Mouse (Mus musculus) E14TG2a.4 (cell line): Measurements from ENCODE around the gene Zfp971.
A peak's percentile ranks its signal among the peaks of the same experiment; 100 is the strongest.
"Not testable (repeated sequence)": the region's sequence is repeated elsewhere in the genome, so short reads cannot be mapped to it uniquely, and the experiment has no call there.

ENCODE experiments used
- H3K27me3 ChIP-seq: 2 replicates; pipeline ENCODE4 v1.6.1; 2014; ENCODE audit warnings: low read length, control low read depth; ENCODE audit not compliant: insufficient read depth
- H3K36me3 ChIP-seq: 2 replicates; pipeline ENCODE4 v1.6.1; 2014; ENCODE audit warnings: low read length, control low read depth; ENCODE audit not compliant: insufficient read depth
- H3K4me1 ChIP-seq: replicated peaks from 2 replicates; pipeline ENCODE4 v1.6.1; 2014; ENCODE audit warnings: low read depth, low read length, control low read depth
- H3K4me3 ChIP-seq: replicated peaks from 2 replicates; pipeline ENCODE4 v1.5.1; 2014; ENCODE audit warnings: mild to moderate bottlenecking, low read length
- H3K9me3 ChIP-seq: 2 replicates; pipeline ENCODE4 v1.6.1; 2014; ENCODE audit warnings: low read length, control low read depth
- CTCF ChIP-seq: conservative IDR thresholded peaks from 2 replicates; pipeline ENCODE4 v1.5.1; 2014; ENCODE audit warnings: low read length
- NANOG ChIP-seq: IDR thresholded peaks from 2 replicates; pipeline ENCODE4 v1.6.1; 2014; ENCODE audit warnings: borderline replicate concordance, low read length, mixed read lengths
- POU5F1 ChIP-seq: IDR thresholded peaks from 2 replicates; pipeline ENCODE4 v1.6.1; 2014; ENCODE audit warnings: low read length, borderline replicate concordance

Zfp971 gene

GRCm38 (mm10) chr2:178023011-178023611 is at the start of gene Zfp971:
Gene Zfp971 (plus strand): TSS chr2:178023284.
- H3K4me3 ChIP-seq = peak within 1 kb of the TSS; percentile 86
- H3K4me1 ChIP-seq, H3K27me3 ChIP-seq, H3K9me3 ChIP-seq, H3K36me3 ChIP-seq: not testable (repeated sequence)

- H3K36me3 ChIP-seq = not testable (repeated sequence)
Observed at GRCm38 (mm10) chr2:177974814-177975213, 48.3 kb upstream of the Zfp971 start.

GRCm38 (mm10) chr2:178019486-178019885 is 3.6 kb upstream of the Zfp971 start:
- not testable (repeated sequence) for H3K9me3 ChIP-seq, H3K36me3 ChIP-seq, H3K4me3 ChIP-seq, H3K27me3 ChIP-seq, H3K4me1 ChIP-seq

More at GRCm38 (mm10) chr2:177974814-177975213, 48.3 kb upstream of the Zfp971 start:
- H3K27me3 ChIP-seq, H3K4me3 ChIP-seq, H3K4me1 ChIP-seq: not testable (repeated sequence)
- H3K9me3 ChIP-seq = peaks cover 11% of the 10 kb centered on the region

GRCm38 (mm10) chr2:178020773-178021172 is 2.3 kb upstream of the Zfp971 start:
- H3K36me3 ChIP-seq, H3K4me3 ChIP-seq, H3K9me3 ChIP-seq, H3K4me1 ChIP-seq, H3K27me3 ChIP-seq: not testable (repeated sequence)

- H3K36me3 ChIP-seq, H3K27me3 ChIP-seq, H3K9me3 ChIP-seq, H3K4me1 ChIP-seq: not testable (repeated sequence)
- H3K4me3 ChIP-seq = peak overlapping the region; percentile 86
Observed at GRCm38 (mm10) chr2:178023861-178024260, 777 bp downstream of the Zfp971 start.

GRCm38 (mm10) chr2:178027601-178028000 is 4.5 kb downstream of the Zfp971 start:
- not testable (repeated sequence) for H3K27me3 ChIP-seq, H3K4me3 ChIP-seq, H3K36me3 ChIP-seq, H3K9me3 ChIP-seq
- peaks cover 17% of the 10 kb centered on the region for H3K4me1 ChIP-seq

GRCm38 (mm10) chr2:178058195-178058594 is 35.1 kb downstream of the Zfp971 start:
- peaks cover 21% of the 10 kb centered on the region for H3K9me3 ChIP-seq
- H3K4me1 ChIP-seq = no peaks in the 10 kb centered on the region
- H3K36me3 ChIP-seq = peaks cover 9% of the 10 kb centered on the region
- H3K27me3 ChIP-seq = no peaks in the 10 kb centered on the region
- TF ChIP-seq CTCF = peak; percentile 80
- no peak for TF ChIP-seq POU5F1
- TF ChIP-seq NANOG = no peak
- H3K4me3 ChIP-seq = no peak overlapping the region

GRCm38 (mm10) chr2:178078166-178078717 is 55.2 kb downstream of the Zfp971 start, which contains the start of gene Zfp931:
Gene Zfp931 (minus strand): TSS chr2:178078476.
- not testable (repeated sequence) for H3K4me1 ChIP-seq, H3K9me3 ChIP-seq, H3K27me3 ChIP-seq, H3K36me3 ChIP-seq
- H3K4me3 ChIP-seq = peak within 1 kb of the TSS; percentile 78
